Mouse (Mus musculus): ENCODE measurements at regions not wholly inside any gene's neighbourhood (a gene's known extent, or its start where the extent isn't known, plus 50 kb on each side); places are given as distances from the start of the nearest gene placed in this dataset.
"Not testable (repeated sequence)": the region's sequence is repeated elsewhere in the genome, so short reads cannot be mapped to it uniquely, and the experiment has no call there.

GRCm38 (mm10) chr7:111840826-111841225 is 61.0 kb upstream of the Galnt18 start:
- DNase-seq, result no peak

- no peak for DNase-seq
Measured at GRCm38 (mm10) chr7:111838162-111838561, 58.4 kb upstream of the Galnt18 start.

GRCm38 (mm10) chr7:111834356-111834755 is 54.6 kb upstream of the Galnt18 start:
- DNase-seq, result not testable (repeated sequence)

GRCm38 (mm10) chr7:111829931-111830330 is 50.2 kb upstream of the Galnt18 start:
- no peak for DNase-seq
